Mouse (Mus musculus): ENCODE measurements around the gene Mest.

The Mest gene

DNA sequence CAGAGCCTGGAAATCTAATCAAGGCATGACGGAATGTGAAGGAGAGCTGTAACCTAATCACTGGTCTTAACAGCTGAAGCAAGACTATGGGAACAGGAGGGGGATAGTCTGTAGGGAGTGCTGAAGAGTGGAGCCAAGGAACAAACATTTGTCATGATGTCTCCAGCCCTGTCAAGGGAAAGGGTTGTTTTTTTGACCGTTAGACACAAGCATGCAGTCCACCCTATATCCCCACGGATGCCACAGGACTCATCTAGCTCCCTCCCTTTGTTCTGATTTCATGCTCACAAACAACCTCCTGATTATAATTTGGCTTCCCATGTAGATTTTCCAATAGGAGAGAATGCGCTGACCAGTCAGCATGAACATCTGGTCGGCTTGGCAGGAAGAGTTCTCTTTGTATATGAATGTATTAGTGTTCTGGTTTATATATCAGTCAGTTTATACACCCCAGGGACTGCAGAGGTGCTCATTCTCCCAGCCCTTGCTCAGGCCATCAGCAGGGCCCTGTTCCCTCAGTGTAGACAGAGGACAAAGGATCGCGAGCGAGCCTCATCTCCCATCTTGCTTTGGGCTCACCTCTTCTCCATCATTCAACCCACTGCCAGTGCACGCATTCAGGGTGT lies 19.3 kb upstream of the Mest start:
- DNase-seq (ENCODE audit: low read depth, low spot score) = no peak

DNA sequence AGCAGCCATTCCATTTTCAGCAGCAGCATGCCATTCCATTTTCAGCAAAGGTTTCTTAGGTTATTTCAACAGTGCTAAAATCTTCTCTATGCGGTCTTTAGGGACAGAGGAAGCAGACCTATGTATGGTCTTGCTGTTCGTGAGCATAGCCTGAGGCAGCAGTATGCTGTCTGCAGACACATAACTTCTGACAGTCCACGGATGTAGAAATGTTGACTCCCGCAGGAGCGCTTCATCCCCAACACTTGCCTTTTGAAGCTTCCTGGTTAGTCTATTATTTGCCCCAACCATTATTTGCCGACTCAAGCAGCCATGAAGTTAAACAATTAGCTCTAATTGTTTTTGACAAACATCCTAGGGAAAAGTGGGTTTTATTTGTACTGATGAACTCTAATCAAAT lies 14.2 kb upstream of the Mest start:
- no peak for DNase-seq (ENCODE audit: low read depth, low spot score)

DNA sequence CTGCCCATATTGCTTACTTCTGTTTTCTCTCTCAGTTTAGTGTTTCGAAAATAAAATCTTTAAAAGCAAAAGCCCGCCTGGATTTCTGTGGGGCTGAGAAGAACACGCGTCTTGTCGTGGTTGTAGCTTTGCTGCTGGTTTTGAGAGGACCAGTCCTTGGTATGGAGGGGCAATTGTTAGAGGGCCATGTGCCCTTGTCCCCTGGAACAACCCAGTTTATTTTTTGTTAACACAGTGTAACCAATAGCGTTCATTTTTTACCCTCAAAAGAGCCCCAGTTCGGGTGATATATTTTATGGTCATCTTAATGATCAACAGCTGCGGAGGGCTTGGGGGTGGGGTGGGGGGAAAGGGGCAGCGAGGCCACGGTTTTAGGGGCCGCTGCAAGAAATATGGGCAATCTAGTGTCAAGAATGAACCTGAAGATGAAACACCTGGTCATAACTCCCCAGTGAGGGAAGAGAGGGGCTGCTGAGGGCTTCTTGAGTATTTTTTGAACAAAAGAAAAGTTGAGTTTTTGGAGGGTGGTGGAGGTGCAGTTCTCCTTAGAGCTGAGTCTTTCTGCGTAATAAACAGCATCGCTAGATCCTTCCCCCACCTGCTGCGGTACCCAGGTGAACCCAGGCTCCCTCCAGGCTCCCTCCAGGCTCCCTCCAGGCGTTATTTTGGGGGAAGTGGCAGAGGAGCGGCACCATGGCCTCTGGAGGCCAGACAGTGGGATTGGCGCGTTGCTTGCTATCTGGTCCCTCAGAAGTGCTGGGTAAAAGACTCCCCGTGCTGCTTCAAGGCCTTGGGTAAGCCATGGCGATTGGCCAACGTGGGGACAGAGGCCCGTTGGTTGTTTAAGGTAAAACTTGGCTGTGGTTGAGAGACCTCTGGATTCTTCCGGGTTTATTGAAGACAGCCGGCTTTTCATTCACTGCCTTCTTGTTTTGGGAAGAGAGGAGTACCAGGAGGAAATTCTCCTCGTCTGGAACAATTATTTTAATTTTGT lies 12.7 kb upstream of the Mest start:
- DNase-seq (ENCODE audit: low read depth, low spot score) = peak; percentile 70

DNA sequence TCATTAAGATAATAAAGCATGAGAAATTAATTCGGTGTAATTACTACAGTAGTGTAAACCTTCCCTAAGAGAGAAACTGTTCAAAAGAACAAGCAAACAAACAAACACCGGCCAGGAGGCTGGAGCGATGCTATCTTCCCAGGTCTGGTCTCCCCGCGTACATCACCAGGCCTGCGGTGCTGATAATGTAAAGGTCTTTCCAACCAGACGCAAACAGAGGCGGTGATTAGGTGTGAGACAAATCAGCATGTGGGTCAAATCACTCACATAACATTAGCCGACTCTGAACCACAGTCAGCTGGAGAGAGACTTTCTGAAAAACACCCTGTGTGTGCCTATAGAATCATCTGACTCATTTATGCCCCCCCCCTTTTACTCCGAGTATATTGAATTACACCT lies 12.0 kb upstream of the Mest start:
- DNase-seq (ENCODE audit: low read depth, low spot score) = no peak

DNA sequence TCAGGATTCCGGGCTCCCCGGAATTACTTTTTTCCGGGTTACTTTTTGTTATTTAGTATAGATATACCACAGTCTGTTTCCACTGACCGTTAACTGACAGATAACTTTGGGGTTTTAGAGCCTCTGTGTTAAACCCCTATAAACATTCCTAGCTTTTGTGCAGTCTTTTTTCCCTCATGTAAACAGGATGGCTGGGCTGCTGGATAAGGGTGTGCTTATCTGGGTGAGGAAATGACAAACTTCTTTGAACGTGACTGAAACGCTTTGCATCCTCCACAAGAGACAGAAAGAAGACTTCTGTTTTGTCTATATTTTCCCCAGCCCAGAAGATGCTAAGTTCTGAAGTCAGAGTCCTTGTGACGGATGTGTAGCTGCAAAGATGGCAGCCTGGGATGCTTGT lies 10.9 kb upstream of the Mest start:
- DNase-seq (ENCODE audit: low read depth, low spot score) = no peak

DNA sequence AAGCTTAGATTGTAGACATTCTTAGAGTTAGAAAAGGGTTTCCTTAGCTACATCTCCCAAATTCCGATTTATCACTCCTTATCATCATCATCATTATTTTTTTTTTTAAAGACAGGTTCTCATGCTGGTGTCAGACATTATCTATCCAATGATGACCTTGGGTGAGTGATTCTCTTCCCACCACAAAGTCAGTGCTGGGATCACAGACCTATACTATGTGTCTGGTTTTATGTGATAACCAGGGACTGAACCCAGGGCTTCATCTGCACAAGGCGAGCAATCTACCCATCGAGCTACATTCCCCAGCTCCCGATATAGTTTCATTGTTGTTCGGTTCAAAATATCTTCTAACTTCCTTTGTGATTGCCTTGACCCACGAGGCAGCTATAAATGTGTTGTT lies 9.9 kb upstream of the Mest start:
- DNase-seq (ENCODE audit: low read depth, low spot score) = no peak

DNA sequence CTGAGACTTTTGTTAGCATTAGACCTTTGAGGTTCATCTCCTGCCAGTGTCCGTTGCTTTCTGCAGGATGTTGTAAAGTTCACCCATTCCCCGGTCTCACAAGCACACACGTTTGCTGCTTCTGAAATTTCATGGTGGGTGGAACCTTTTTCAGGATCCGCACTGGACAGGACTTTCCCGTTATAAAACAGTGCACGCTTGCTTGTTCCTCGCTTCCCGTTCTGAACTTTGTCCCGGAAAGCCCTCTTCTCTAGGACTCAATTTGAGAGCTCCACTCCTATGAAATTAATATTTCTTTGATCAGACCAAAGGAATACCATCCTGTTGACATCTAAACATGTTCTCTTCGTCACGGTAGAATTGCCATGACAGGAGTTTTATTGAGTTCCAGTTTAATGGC lies 9.5 kb upstream of the Mest start:
- no peak for DNase-seq (ENCODE audit: low read depth, low spot score)

DNA sequence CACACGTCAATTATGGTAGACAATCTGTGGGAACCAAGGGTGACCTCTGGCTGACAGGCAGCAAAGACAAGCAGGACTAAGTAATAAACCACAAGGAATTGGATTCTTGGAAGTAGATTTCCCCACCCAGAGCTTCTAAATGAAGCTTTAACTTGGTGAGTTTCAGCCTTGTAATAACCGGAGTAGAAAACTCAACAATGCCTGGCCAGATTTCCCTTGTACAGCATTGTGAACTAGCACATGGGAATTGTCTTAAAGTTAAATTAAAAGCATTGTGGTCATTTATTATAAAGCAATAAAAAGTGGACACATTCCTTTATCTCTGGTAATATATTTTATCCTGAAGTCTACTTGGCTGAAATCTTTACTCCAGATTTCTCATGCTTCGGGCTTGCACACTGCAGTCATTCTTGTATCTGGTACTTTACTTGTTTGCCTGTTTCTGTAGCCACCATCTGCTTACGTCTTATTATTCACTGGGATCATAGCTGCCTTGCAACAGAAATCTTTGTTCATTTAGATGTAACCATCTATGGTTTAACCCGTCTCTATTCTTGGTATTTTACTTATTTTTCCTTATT lies 8.4 kb upstream of the Mest start:
- no peak for DNase-seq (ENCODE audit: low read depth, low spot score)

DNA sequence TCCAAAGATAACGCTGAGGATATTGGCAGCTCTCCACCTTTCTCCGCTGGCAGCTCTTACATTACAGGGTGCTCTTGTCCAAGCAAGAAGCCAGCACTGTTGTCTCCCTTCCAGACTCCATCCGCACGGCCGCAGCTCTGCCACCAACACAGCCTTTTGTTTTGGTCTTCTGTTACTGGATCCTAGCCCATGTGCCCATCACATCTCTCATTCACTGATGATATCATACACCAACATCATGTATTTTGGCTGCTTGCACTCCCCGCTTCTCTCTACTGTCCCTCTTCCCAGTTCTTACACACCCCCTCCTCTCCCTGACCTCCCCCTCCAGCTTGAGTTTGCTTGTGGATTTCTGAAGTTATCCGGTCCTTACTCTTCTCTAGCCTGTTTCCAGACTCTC lies 6.6 kb upstream of the Mest start:
- DNase-seq (ENCODE audit: low read depth, low spot score) = no peak

DNA sequence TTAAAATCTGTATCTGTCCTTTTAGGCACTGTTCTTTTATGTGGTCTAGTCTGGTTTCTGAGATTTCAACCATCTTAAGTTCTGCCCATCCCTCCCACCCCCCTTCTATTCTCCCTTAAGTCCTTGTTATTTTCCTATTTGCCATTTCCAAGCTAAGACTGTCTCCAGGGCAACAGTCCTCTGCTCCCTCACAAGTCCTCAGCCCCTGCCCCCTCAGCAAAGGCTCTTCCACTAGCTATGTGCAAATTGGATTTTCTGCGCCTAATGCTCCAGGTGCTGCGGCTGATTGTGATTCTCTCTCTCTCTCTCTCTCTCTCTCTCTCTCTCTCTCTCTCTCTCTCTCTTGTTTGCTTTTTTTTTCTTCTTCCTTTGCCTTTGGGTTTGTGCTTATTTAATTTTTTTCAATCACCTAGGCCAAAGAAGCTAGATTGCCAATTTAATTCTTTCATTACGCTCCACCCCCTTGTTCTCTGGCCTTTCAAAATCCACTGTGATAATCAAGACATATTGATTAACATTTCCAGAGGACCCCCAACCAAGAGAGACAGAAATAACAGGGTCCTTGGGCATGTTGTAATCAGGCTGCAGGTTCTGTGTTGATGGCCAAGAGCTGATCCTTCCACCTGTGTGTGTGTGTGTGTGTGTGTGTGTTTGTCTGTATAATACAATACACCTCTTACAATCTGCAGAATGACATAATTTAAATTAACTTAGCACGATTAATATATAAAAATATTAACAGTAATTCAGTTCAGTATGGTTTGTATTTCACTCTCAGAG lies 772 bp upstream of the Mest start:
- no peak for DNase-seq (ENCODE audit: low read depth, low spot score)

DNA sequence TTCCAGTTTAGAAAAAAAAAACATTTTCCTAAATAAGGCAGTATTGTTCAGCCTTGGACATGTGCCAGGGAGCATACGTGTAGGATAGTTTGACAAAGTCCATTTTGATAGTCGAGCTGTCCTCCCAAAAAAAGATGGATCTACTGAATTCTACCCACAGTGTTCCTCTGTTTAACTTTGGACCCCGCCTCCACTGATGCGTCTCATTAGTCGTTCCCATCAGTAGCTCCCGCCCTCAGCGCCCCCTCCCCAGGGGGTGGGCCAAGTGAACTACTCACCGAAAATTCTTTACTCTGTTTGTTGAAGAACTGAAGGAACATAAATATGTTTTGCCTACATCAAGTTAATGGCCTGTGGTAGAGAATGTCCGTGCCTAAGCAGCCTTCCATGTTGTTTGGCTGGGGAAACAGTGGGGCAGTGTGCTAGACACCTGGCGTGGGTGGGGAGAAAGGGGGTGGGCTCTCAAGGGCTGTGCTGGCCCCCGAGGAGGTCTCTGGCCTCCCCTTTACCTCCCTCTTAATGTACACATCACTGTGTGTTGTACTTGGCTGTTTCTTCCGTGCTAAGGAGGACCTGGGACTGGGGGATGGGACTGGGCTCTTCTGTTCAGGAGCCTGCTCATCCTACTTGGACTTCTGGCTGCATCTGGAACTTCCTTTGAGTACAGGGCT lies 7.1 kb downstream of the Mest start:
- no peak for DNase-seq (ENCODE audit: low read depth, low spot score)

DNA sequence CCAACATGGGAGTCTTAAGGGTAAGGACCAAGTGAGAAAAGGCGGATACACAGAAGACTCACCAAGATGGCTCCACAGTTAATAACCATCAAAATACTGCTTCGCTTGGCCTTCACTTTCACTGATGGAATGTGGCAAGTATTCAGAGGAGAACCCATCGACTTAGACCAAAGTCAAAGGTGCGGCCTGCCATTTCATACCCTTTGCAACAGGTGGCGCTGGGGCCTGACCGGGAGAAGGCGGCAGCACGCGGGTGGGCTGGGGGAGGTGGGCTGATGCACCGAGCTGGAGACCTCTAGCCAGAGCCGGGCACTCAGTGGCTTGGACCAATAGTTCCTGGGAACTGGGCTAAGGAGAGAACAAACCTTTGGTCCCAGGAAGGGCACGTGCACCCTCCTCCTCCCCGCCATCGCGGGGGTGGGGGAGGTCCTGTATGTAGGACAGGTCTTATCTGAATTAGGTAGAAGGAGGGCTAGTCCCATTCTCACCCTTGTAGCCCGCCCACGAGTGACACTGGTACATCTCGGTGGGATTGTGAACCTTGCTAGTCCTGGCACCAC lies 9.3 kb downstream of the Mest start:
- DNase-seq (ENCODE audit: low read depth, low spot score) = no peak

DNA sequence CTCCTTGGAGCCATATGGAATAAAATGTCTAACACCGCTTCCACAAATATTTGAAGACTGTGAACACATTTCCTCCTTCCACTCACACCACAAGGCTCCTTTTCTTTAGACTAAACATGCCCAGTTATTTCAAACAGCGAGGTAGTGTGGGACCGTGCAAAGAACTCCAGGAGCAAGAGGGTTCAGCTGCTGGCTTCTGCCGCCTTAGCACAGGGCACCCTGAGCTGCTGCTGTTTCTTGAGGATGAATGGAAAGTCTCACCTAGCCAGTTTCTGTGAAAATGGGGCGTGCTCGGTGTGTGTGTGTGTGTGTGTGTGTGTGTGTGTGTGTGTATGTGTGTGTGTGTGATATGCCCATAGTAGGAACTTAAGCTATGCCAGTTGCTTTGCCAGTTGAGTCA lies 11.1 kb downstream of the Mest start:
- DNase-seq (ENCODE audit: low read depth, low spot score) = no peak

DNA sequence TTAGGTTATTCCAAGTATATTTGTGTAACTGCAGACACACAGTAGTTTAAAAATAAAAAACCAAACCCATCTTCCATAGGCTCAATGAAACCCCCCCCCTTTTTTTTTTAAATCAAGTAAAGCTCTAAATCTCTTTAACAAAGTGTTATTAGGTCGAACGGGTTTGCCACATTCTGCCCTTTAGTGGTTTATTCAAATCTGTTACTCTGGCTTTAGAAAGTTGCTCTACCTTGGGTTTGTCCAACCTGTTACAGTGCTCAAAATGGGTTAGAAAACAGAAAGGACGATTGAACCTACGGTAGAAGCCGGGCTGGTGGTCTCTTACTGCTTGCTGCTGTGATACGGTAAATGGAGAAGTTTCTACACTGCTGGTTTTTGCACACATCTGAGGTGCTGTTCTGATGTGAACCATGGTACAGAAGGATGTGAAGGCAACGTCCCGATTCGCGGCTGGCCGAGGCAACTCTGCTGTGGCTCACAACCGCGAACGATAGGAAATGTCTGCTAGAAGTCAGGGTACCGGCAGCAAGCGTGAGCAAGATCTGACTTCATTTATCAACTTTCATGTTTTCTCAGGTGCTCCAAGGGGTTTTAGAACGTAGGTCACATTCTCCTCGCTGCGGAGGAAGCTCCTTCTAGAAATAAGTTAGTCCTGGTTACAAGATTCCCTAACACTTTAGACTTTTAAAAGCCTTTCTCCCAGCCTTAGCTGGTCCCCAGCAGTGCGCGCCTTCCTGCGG lies 11.8 kb downstream of the Mest start:
- DNase-seq (ENCODE audit: low read depth, low spot score) = no peak

DNA sequence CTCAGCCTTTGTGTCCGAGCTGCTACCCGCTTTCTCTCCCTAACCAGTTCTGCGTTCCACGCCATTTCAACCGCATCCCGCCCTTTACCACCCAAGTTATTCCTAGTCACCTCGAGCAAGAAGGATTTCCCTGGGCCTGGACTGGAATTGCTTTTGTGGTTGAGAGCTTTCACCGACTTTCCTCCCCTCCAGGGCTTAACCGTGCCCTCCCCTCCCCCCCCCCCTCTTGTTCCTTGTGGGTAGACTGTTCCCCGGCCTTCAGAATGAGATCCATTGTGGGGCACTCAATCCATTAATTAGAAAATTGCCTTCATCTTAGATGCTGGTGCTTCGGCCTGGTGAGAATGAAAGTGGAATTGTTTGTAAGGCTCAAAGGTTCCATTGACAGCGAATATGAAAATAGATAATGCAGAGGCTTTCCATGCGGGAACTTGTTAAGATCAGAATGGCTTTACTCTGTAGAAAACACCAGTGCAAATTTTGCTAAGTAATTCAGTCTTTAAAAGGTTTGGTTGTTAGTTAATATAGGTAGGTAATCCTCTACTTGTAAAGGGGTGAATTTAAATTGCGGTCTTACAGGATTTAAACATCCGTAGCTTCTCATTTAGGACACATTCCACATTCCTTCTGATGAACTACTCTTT lies 12.5 kb downstream of the Mest start:
- DNase-seq (ENCODE audit: low read depth, low spot score) = no peak

DNA sequence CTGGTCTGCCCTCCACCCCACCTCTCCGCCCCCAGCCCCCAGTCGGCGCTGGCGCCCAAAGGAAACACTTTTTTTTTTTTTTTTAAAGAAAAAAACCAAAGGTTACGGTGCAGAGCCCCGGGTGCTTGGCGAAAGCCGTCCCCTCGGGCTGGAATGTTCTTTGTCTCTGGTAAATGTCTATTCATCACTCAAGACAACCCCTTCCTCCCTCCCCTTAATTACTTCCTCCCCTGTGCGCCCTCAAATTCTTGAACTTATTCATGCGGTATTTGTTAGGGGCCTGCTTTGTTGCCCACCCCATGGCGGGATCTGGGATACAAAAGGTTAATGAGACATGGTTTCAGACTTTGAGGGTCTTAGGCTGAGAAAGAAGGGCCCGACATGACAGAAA lies 13.0 kb downstream of the Mest start:
- peak; percentile 81 for DNase-seq (ENCODE audit: low read depth, low spot score)

DNA sequence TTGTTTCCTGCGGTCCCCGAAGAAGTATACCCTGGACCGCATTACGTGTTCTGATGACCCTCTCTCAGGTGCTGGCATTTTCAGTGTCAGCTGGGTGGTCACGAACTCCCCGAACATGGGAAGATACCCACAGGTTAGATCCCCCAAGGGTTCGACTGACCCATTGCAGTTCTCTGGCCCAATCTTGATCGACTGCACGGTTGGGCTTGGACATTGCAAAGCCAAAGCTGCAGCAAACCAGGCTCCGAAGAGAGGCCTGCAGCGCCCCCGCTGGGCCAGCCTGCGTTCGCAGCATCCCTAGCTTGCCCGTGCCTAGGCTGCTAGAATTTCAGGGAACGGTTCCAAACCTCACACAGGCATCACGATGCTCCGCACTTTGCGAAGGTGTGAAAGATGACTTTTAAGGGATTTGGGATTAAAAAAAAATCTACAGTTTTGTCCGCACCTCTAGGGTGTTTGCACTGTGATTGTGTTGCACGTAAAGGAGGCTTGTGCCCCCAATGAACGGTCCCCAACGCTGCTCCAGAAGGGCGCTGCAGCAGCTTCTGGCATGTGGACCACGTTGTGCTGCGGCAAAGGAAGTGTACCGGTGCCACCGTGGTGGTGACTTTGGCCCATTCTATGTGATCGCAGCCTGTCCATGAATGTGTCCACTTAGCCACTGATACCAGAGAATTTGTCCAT lies 13.7 kb downstream of the Mest start:
- DNase-seq (ENCODE audit: low read depth, low spot score) = peak; percentile 84

DNA sequence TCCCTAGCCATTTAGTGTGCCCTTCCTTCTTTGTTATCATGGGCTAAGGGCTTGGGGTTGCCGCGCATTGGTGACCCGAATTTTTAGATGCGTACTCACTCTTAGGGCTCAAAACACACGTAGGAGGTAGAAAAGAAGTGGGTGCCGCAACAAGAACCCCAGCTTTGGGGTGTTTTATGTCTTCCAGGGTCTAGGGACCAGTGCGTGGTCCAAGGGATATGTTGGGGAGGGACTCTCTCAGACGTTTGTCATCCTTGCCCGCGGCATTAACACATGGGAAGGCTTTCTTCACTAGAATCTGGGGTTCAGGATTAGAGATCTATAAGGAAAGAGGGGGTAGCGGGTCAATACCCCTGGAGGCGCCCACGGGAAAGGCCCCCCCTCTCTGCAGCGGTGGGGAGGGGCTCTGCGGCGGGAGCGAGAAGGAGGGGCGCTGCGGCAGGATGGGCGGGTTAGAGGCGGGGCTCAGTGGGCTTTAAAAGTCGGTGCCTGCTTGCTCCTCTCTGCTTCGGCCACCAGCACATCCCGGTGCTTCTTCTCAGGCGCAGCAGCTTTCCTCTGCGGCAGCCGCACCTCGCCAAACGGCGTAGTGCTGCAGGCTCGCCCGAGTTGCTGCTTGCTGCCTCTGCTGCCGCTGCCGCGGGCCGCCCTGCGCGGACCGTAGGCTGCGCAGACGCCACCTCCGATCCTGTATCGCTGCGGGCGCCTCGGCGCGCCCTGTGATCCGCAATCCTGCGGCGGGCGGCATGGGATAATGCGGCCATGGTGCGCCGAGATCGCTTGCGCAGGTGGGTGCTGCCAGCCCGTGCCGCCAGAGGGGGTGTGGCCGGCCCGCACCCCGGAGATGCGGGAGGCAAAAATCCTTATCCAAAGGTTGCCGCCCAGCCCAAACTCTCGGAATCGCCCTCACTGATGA lies 14.5 kb downstream of the Mest start:
- peak; percentile 82 for DNase-seq (ENCODE audit: low read depth, low spot score)
